Mouse (Mus musculus) cerebellum, adult 2 months (tissue): ENCODE data around the gene Tnik.

Experiments
- CTCF ChIP-seq: fragments of 200-500 bp; IDR thresholded peaks from 2 replicates; pipeline ENCODE4 v1.5.1; 2011; ENCODE audit warnings: low read depth, mild to moderate bottlenecking, control low read depth, low read length, moderate library complexity, borderline replicate concordance; ENCODE audit not compliant: insufficient read depth
- POLR2A ChIP-seq: fragments of 200-500 bp; IDR thresholded peaks from 2 replicates; pipeline ENCODE4 v1.6.1; 2011; ENCODE audit warnings: low read length, control low read depth, borderline replicate concordance; ENCODE audit not compliant: insufficient read depth

- TF ChIP-seq POLR2A (no peak), CTCF (no peak)
Observed at GRCm38 (mm10) chr3:28658349-28658748, 395.3 kb downstream of the Tnik start.
